Mouse (Mus musculus) 416B (cell line): ENCODE data around the gene Mctp1.
"Not testable (repeated sequence)": the region's sequence is repeated elsewhere in the genome, so short reads cannot be mapped to it uniquely, and the experiment has no call there.

Experiments
- DNase-seq: peaks from one replicate; pipeline ENCODE4 v3.0.0; 2011; ENCODE audit warnings: low read depth

The Mctp1 gene

DNA sequence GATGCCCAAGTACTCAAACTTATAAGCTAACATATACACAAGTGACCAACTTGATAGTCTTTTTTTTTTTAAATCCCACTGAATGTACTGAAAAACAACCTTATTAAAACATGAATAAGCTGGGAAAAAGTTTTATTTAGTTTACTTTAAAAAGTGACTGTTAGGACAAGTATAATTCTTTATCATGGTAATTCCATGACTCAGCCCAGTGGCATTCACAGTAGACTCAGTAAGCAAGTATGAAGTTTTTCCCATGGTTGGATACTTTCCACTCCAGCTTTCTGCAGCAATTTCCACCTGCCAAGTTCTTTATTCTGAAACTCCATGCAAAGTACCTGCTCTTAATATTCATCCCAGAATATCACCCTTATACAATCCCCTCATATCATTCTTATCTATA lies 97.3 kb downstream of the Mctp1 start:
- no peak for DNase-seq

DNA sequence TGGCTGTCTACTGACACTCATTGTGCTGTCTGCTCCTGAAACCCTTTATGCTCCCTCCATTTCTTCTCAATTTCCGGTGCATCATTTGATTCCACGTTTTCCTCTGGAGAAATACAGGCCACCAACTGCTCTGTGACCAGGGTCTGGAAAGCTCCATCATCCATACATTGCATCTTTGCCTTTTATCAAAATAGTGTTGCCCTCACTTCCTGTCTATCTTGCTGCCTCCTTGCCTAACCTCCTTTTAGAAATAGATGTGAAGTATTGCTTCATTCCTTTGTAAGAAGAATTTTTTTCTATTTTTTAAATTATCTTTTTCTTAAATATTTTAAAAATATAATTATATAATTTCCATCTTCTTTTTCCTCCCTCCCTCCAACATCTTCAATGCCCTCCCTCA lies 98.7 kb downstream of the Mctp1 start:
- DNase-seq = peak; percentile 20

DNA sequence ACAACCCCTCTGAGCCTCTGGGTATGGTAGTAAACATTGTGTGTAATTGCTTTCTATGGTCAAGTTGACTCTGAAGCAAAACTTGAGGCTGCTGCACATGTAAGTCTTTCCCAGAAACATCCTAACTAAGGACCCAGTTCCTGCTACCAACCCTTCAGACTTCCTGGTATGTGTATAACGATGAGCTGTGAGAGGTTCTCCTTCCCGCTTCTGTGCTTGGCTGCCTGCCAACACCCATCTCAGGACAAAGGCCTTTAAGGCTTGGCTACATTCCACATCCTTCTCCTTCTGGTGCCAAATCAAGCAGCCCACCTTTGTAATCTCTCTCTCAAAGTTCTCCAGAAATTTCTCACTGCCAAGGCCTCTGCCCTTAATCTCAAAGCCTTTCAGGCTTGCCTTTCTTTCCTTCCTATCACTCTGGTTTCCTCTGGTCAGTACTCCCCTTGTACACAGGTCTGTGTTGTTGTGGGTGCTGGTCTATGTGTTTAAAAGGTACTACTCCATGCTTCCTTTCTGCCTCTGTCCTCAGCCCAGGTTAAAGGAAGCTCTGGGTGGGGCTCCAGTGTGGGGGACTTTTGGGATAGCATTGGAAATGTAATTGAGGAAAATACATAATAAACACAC lies 99.9 kb downstream of the Mctp1 start:
- peak; percentile 77 for DNase-seq

DNA sequence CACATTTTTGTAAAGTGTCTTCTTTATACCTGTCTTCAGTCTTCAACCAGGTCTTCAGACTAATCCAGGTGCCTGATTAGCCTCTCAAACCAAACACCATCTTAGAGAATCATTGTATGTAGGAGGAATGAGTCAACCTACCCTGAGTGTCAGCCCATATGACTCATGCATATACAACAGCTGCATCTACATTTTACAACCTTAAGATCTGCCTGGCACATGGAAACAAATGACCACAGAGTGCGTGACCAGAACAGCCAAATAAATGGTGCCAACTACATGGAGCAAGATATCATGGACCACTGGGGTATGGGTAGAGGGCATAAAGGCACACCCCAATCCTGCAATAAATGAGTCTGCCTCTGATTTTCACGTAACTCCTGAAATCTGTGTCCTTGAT lies 131.6 kb downstream of the Mctp1 start:
- peak; percentile 75 for DNase-seq

GRCm38 (mm10) chr13:76523170-76523569 lies 138.8 kb downstream of the Mctp1 start:
- DNase-seq = no peak

DNA sequence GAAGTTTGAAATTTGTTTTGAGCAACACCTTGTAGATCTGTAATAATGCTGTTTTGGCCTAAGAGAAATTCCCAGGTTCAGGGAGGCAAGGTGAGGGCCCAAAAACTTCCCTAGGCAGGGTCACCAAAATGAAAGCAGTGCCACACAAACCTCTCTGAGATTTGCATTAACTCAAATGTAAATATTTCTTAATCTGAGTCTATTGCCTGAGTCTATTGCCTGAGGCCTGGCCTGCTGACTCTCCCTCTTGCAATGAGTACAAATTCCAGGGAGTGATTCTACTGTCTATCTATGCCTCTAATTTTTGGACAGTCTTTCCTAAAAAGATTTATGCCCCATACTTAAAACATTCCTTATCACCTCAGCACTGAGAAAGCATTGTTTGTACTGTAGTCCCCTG lies 143.0 kb downstream of the Mctp1 start:
- no peak for DNase-seq

DNA sequence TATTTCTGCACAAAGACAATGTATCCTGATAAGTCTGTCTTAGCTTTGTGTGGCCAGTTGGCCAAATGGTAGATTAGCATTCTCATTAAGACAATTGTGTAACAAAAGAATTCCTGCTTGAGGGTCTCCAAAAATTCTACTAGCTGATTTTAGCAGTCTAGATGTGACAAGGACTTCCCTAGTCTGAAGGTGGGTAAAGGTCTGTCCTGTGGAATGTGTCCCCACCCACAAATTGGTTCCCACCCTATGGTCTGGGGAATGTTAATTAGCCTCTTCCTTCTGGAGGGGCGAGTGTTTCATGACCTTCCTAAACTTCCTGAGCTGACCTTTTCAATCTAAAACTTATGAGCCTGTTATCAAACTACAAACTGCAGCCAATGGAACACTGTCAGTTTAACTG lies 143.4 kb downstream of the Mctp1 start:
- DNase-seq = no peak

DNA sequence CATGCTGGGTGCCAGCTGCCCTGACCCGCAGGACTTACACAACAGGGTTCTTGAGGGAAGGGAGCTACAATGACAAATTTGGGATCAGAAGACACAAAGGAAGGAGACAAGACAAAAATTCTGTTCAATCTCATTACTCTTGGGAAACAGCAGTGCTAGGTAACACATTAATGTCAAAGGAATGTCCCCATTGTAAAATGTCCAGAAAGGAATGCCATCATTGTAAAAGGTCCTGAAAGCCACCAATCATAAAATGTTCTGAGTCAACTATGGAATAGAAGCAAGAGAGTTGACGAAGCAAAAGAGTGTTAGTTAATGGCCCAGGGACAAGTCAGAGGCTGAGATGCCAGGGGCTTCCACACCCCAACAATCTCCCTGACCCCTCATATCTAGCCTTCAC lies 145.6 kb downstream of the Mctp1 start:
- DNase-seq = no peak

DNA sequence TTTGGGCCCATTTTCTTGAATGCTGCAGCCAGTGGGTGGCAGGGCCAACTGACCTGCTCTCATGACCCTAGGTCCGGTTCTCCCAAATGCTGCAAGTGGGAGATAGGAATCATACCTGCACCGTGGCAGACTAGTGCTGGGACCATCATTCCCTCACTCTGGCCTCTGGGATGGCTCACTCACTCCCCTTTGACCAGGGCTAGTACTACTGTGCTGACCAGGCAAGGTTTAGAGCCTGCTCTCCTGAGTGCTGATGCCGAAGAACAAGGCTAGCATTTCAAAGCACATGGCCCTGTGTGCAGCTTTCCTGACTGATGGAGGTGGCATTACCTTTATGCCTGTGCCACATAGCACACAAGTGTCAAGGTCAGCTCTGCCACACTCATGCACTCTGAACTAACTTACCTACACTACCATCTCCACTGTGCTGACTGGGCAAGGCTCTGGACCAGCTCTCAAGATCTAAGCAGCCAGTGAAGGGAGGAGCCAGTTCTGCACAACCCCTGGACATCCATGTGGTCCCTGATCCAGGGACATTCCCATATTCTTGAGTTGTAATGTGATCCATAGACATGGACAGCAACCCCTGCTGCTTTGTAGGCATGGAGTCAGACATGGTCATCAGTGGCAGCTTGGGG lies 146.7 kb downstream of the Mctp1 start:
- no peak for DNase-seq

GRCm38 (mm10) chr13:76547854-76548253 lies 163.5 kb downstream of the Mctp1 start:
- DNase-seq = no peak

GRCm38 (mm10) chr13:76560918-76561317 lies 176.6 kb downstream of the Mctp1 start:
- DNase-seq = no peak

GRCm38 (mm10) chr13:76561594-76561993 lies 177.3 kb downstream of the Mctp1 start:
- DNase-seq = peak; percentile 92

DNA sequence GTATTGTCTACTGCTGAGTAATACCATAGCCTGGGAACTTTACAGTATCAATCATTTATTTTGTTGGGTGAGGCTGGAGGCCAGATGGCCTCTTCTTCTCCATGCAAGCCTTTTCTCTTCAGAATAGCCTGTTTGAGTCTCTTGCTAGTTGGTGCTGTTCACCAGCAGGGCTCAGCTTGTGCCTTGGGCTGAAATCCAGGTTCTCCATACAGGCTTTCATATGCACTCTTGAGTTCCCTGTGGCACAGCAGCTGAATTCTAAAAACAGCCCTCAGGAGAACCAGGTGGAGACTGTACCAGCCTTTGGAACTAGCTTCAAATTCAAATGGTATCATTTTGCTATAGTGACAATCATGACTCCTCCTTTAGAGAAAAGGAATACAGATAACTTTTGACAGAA lies 179.7 kb downstream of the Mctp1 start:
- DNase-seq = no peak

DNA sequence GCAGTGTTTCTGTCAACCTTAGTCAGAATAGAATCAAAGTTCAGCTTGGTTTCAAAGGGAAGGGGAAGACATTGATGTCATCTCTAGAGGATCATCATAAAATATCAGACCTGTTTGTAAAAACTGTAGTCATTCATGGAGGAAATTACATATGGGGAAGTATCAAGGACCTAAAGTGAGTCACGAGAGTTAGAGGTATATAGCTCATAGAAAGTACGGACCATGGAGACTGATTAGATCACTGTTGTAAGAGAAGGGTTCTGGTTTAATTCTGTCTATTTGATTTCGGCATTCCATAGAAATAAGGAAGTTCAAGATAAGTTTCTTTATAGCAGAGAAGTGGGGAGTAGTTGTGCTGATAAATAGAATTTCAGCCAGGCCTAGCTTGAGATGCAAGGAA lies 181.7 kb downstream of the Mctp1 start:
- peak; percentile 40 for DNase-seq

- DNase-seq = peak; percentile 45
Measured at GRCm38 (mm10) chr13:76567448-76567847, 183.1 kb downstream of the Mctp1 start.

GRCm38 (mm10) chr13:76568569-76569211 lies 184.4 kb downstream of the Mctp1 start:
- DNase-seq = peak; percentile 59

DNA sequence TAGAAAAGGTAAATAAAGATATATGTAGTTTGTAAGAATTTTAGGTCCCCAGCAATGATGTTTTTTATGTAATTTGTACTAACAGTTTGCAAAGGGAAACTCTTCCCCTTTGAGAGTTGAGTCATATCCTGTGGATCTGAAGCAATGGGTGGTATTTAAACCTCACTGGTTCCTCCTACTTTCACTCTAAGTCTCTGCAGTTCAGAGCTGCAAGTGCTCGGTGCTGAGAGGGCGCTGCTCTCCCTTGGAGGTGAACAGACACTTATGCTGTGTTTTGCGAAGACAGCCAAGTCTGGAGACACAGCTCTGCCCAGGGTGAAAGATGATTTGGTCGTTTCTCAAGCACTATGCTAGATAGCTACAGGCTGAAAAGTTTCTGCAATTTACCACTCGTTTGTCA lies 195.1 kb downstream of the Mctp1 start:
- peak; percentile 98 for DNase-seq

GRCm38 (mm10) chr13:76585447-76585846 lies 201.1 kb downstream of the Mctp1 start:
- DNase-seq = peak; percentile 22

DNA sequence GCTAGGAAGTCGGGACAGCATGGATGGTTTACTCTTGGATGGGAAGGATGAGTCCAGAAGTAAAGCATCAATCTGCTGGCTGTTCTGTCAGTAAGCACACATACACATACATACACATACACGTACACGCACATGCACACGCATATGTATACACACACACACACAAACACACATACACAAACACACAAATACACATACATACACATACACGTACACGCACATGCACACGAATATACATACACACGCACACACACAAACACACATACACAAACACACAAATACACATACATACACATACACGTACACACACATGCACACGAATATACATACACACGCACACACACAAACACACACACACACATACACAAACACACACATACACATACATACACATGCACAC lies 206.4 kb downstream of the Mctp1 start:
- not testable (repeated sequence) for DNase-seq

DNA sequence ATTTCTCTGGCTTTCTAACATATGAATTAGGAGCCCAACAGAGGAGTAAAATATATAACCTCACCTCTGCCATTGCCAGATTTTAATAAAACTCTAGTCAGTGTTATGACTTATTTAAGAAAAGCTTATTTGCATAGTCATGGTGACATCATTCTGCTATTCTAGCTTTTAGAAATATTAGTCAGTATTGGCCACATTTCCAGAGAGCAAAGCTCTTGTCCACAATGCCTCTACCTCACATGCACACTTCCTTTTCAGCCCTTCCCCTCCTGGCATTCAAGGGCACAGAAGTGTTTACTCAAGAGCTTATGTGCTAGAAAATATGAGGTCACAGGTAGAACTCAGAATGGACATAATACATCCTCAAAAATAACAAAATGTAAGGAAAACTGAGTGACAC lies 206.9 kb downstream of the Mctp1 start:
- peak; percentile 96 for DNase-seq

- peak; percentile 94 for DNase-seq
Measured at GRCm38 (mm10) chr13:76591692-76592091, 207.4 kb downstream of the Mctp1 start.

DNA sequence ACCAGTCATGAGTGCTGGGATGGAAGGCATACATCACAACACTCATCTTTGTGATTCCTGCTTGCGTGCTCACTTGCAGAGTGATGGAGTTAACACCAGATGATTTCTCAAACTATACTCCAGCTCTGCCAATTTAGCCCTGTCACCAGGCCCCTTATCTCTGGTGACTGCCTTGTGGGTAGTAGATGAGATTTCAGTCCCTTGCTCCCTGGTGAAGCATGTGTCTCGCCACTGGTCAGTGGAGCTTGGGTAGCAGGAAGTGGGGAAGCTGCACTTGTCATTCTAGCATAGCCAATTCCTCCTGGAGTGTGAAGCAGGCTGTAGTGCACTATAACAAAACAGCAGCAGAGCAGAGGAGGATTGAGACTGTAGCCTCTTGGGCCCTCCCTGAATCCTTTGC lies 208.6 kb downstream of the Mctp1 start:
- DNase-seq = peak; percentile 90

DNA sequence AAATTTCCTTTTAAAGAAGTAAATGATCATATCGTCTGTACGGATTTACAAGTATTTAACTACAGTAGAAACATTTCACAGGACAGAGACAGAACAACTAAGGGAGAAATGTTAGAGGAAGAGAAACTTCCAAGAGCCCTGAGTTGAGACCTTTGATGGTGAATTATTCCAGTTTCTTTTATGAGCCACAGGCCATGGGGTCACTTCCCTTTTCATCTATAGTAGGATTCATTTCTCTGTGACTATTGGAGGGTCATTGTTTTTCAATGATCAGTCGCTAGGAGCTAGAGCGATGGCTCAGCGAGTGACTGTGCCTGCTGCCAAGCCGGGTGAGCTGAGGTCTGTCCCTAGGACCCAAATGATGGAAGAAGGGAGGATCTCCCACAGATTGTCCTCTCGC lies 212.7 kb downstream of the Mctp1 start:
- no peak for DNase-seq

DNA sequence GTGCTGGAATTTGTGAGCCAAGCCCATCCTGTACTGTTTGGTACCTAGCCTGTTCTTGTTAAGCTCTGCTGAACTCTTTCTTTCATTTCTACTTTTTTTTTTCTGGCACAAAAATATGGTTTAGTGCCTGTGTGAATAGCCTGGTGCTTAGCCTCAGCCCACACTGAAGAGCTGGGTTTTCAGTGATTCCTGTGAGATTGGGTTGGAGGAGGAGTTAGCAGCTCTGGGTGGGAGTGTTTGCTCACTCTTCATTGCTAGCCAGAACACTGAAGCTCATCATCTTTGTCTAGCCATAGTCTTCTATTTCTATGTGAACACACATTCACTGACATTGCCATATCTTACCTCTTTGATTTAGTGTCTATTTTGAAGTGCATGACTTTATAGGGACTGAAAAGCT lies 225.1 kb downstream of the Mctp1 start:
- DNase-seq = no peak
